Comparison of ENCODE assay signal across 25 mouse cellular contexts in the genomic region with DNA sequence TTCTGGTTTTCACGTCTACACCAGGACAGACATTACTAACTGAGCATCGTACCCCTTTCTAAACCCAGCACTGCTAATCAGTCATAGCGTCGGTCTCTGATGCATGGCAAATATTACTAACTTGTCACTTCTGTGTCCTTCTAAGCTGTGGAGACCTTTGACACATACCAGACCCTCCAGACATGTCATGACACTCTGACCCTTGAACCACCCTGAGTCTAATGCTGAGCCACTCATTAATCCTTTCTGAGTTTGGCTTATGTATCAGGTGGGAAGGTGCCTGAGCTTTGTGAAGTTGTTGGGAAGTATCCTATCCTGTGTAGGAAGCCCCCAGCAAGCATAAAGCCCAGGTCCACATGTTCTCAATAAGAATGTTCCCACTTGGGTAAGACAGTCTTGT. TPM values are rescaled to one million over a fixed set of nuclear protein-coding genes. Genes with fewer than 3 reads are reported as not detected.
A peak's percentile ranks its signal among the peaks of the same experiment; 100 is the strongest.
DNase-seq lines count a peak whose midpoint lies in the region; ATAC-seq and TF ChIP-seq lines count a peak whose summit lies in the region.
"Had no signal": no experiment of that assay in that cellular context is flagged by ENCODE, and none has a peak within 500 bp of the region (broad histone marks: within the 10 kb centered on the region; RNA-seq: fewer than 3 reads in every experiment).

No protein-coding gene starts in this region.

- H3K9me3 ChIP-seq in intestine, embryonic 16.5 days (ENCODE audit: control insufficient read depth, low read length) = no peaks in the 10 kb centered on the region
- no peaks in the 10 kb centered on the region for H3K9me3 ChIP-seq in intestine, postnatal 0 days (ENCODE audit: control insufficient read depth)
- H3K9me3 ChIP-seq in liver, embryonic 16.5 days (replicated peaks; ENCODE audit: control insufficient read depth, low read length) = no peaks in the 10 kb centered on the region
- H3K9me3 ChIP-seq: embryonic facial prominence, embryonic 13.5 days; embryonic facial prominence, embryonic 15.5 days; forebrain, embryonic 10.5 days; forebrain, embryonic 12.5 days had no signal

- no peak overlapping the region for H3K27ac ChIP-seq in intestine, embryonic 16.5 days (ENCODE audit: low read length)
- no peak overlapping the region for H3K27ac ChIP-seq in intestine, postnatal 0 days (ENCODE audit: low read depth, low read length)
- no peak overlapping the region for H3K27ac ChIP-seq in liver, embryonic 16.5 days (ENCODE audit: low read length)
- H3K27ac ChIP-seq: embryonic facial prominence, embryonic 13.5 days; embryonic facial prominence, embryonic 15.5 days; forebrain, embryonic 12.5 days had no signal

- peaks cover 22% of the 10 kb centered on the region for H3K36me3 ChIP-seq in intestine, embryonic 16.5 days (ENCODE audit: control insufficient read depth, insufficient read depth, low read length)
- peaks cover 48% of the 10 kb centered on the region for H3K36me3 ChIP-seq in intestine, postnatal 0 days (ENCODE audit: control insufficient read depth, insufficient read depth)
- H3K36me3 ChIP-seq in liver, embryonic 16.5 days (ENCODE audit: control insufficient read depth, insufficient read depth) = peaks cover 14% of the 10 kb centered on the region; the same call in 1 of the 2 replicates

- H3K4me3 ChIP-seq in intestine, embryonic 16.5 days (ENCODE audit: low read length) = no peak overlapping the region
- H3K4me3 ChIP-seq in intestine, postnatal 0 days (ENCODE audit: low read depth, low read length) = no peak overlapping the region
- no peak overlapping the region for H3K4me3 ChIP-seq in liver, embryonic 16.5 days (ENCODE audit: low read depth, low read length)
- H3K4me3 ChIP-seq: embryonic facial prominence, embryonic 13.5 days; embryonic facial prominence, embryonic 15.5 days; erythroblast, embryonic 14.5 days; forebrain, embryonic 12.5 days had no signal

- 67% methylated on average over 4 of the region's 4 CpGs for WGBS in intestine, embryonic 16.5 days
- 62% methylated on average over 4 of the region's 4 CpGs for WGBS in intestine, postnatal 0 days
- WGBS in liver, embryonic 16.5 days (ENCODE audit: insufficient replicate concordance) = 73% methylated on average over 4 of the region's 4 CpGs

- DNase-seq in kidney, adult 9 months = peak; percentile 77
- DNase-seq in kidney, adult 11 months = no peak
- DNase-seq in liver = no peak
- no peak for DNase-seq in urinary bladder, adult 2 months (ENCODE audit: low spot score)
- DNase-seq: adrenal gland, adult 2 months; adrenal gland, postnatal 10 days; adrenal gland, postnatal 25 days; B cell, adult 2 months; cerebellum, adult 11 months; cerebellum, adult 18-20 months; cerebellum, adult 8-10 months; cerebellum, adult 9-11 months; cerebellum, postnatal 14 days; cerebellum, postnatal 36 days; embryo, embryonic 11 days had no signal

- H3K4me2 ChIP-seq in intestine, embryonic 16.5 days (ENCODE audit: low read depth, low read length) = no peak overlapping the region
- H3K4me2 ChIP-seq in intestine, postnatal 0 days (replicated peaks; ENCODE audit: low read depth) = no peak overlapping the region
- H3K4me2 ChIP-seq in liver, embryonic 16.5 days (ENCODE audit: low read depth, low read length) = 0 out of 2 replicates have a peak overlapping the region, but pooled peaks have one; percentile 9
- H3K4me2 ChIP-seq: embryonic facial prominence, embryonic 13.5 days; embryonic facial prominence, embryonic 15.5 days; forebrain, embryonic 12.5 days had no signal

- peak overlapping the region; percentile 2; the same call in 1 of the 2 replicates for H3K9ac ChIP-seq in intestine, embryonic 16.5 days (ENCODE audit: low read depth, low read length)
- H3K9ac ChIP-seq in intestine, postnatal 0 days (ENCODE audit: low read depth, low read length) = no peak overlapping the region
- no peak overlapping the region for H3K9ac ChIP-seq in liver, embryonic 16.5 days (ENCODE audit: low read depth, low read length)
- H3K9ac ChIP-seq: embryonic facial prominence, embryonic 13.5 days; embryonic facial prominence, embryonic 15.5 days; forebrain, embryonic 12.5 days had no signal

- no peak for ATAC-seq in intestine, embryonic 16.5 days
- no peak for ATAC-seq in intestine, postnatal 0 days
- ATAC-seq in liver, embryonic 16.5 days (ENCODE audit: low read depth) = peak; percentile 25
- ATAC-seq: CD4-positive, CD25-positive, alpha-beta regulatory T cell, adult 4 months; forebrain, embryonic 14.5 days had no signal

- no peaks in the 10 kb centered on the region for H3K27me3 ChIP-seq in intestine, embryonic 16.5 days (replicated peaks; ENCODE audit: control insufficient read depth, insufficient read depth, low read length)
- H3K27me3 ChIP-seq in intestine, postnatal 0 days (replicated peaks; ENCODE audit: control insufficient read depth, insufficient read depth, low read length) = no peaks in the 10 kb centered on the region
- H3K27me3 ChIP-seq in liver, embryonic 16.5 days (ENCODE audit: control insufficient read depth, insufficient read depth, low read depth, low read length) = no peaks in the 10 kb centered on the region
- H3K27me3 ChIP-seq: embryonic facial prominence, embryonic 13.5 days; embryonic facial prominence, embryonic 15.5 days; forebrain, embryonic 12.5 days had no signal

- H3K4me1 ChIP-seq in intestine, embryonic 16.5 days (ENCODE audit: control insufficient read depth, insufficient read depth, low read length) = peaks cover 27% of the 10 kb centered on the region
- peaks cover 20% of the 10 kb centered on the region for H3K4me1 ChIP-seq in intestine, postnatal 0 days (replicated peaks; ENCODE audit: control insufficient read depth, insufficient read depth, low read length)
- peaks cover 24% of the 10 kb centered on the region for H3K4me1 ChIP-seq in liver, embryonic 16.5 days (ENCODE audit: control insufficient read depth, low read depth, low read length)

- no peak for TF ChIP-seq CTCF in intestine, postnatal 0 days (IDR thresholded peaks at IDR 0.05; ENCODE audit: low read depth)

RNA-seq across cellular contexts. Expression of gene Wdr18, which starts 10.1 kb away (rescaled TPM):
- polyA plus RNA-seq in intestine, embryonic 16.5 days (2015; fragmentation: Nextera tagmentation; extraction: Ambion mirVana) = 86.2 and 96.6 TPM in 2 replicates
- 41.9 and 44.0 TPM in 2 replicates for polyA plus RNA-seq in intestine, postnatal 0 days (2015; fragmentation: Nextera tagmentation; extraction: Ambion mirVana)
- 42.2 and 44.7 TPM in 2 replicates for polyA plus RNA-seq in liver, embryonic 16.5 days (2015; fragmentation: Nextera tagmentation; extraction: Ambion mirVana)
- 23.5 and 25.0 TPM in 2 replicates for polyA plus RNA-seq in urinary bladder, adult 2 months (2012; rRNA removed)

RNA-seq across cellular contexts. Expression of gene Grin3b, which starts 20.6 kb away (rescaled TPM):
- 0.15 and 0.16 TPM in 2 replicates for polyA plus RNA-seq in intestine, embryonic 16.5 days (2015; fragmentation: Nextera tagmentation; extraction: Ambion mirVana)
- 0.08 and 0.17 TPM in 2 replicates for polyA plus RNA-seq in intestine, postnatal 0 days (2015; fragmentation: Nextera tagmentation; extraction: Ambion mirVana)
- polyA plus RNA-seq in liver, embryonic 16.5 days (2015; fragmentation: Nextera tagmentation; extraction: Ambion mirVana) = 0.08 TPM in 1 of 2 replicates, not detected in the other
- polyA plus RNA-seq in urinary bladder, adult 2 months (2012; rRNA removed) = 0.04 TPM in 1 of 2 replicates, not detected in the other
- polyA plus RNA-seq: erythroblast, embryonic 14.5 days had no signal

RNA-seq across cellular contexts. Expression of gene Arid3a, which starts 23.0 kb away (rescaled TPM):
- 19.4 and 22.1 TPM in 2 replicates for polyA plus RNA-seq in intestine, embryonic 16.5 days (2015; fragmentation: Nextera tagmentation; extraction: Ambion mirVana)
- polyA plus RNA-seq in intestine, postnatal 0 days (2015; fragmentation: Nextera tagmentation; extraction: Ambion mirVana) = 8.7 and 13.2 TPM in 2 replicates
- polyA plus RNA-seq in liver, embryonic 16.5 days (2015; fragmentation: Nextera tagmentation; extraction: Ambion mirVana) = 5.1 and 5.8 TPM in 2 replicates
- 3.8 and 4.1 TPM in 2 replicates for polyA plus RNA-seq in urinary bladder, adult 2 months (2012; rRNA removed)

RNA-seq across cellular contexts. Expression of gene R3hdm4, which starts 28.9 kb away (rescaled TPM):
- polyA plus RNA-seq in intestine, embryonic 16.5 days (2015; fragmentation: Nextera tagmentation; extraction: Ambion mirVana) = 105 and 116 TPM in 2 replicates
- polyA plus RNA-seq in intestine, postnatal 0 days (2015; fragmentation: Nextera tagmentation; extraction: Ambion mirVana) = 62.0 and 62.8 TPM in 2 replicates
- polyA plus RNA-seq in liver, embryonic 16.5 days (2015; fragmentation: Nextera tagmentation; extraction: Ambion mirVana) = 47.1 and 49.3 TPM in 2 replicates
- polyA plus RNA-seq in urinary bladder, adult 2 months (2012; rRNA removed) = 140 and 147 TPM in 2 replicates

RNA-seq across cellular contexts. Expression of gene Kiss1r, which starts 33.1 kb away (rescaled TPM):
- 0.68 and 0.69 TPM in 2 replicates for polyA plus RNA-seq in intestine, embryonic 16.5 days (2015; fragmentation: Nextera tagmentation; extraction: Ambion mirVana)
- 0.21 and 0.47 TPM in 2 replicates for polyA plus RNA-seq in intestine, postnatal 0 days (2015; fragmentation: Nextera tagmentation; extraction: Ambion mirVana)
- polyA plus RNA-seq in liver, embryonic 16.5 days (2015; fragmentation: Nextera tagmentation; extraction: Ambion mirVana) = 0.18 and 0.20 TPM in 2 replicates
- polyA plus RNA-seq in urinary bladder, adult 2 months (2012; rRNA removed) = 5.5 and 5.7 TPM in 2 replicates
